Mouse (Mus musculus) CH12.LX (cell line): ENCODE data around the gene Eif1. TPM values are rescaled to one million over a fixed set of nuclear protein-coding genes. Genes with fewer than 3 reads are reported as not detected.

Experiments
- DNase-seq: peaks from one replicate; pipeline ENCODE4 v3.0.0-alpha.2; 2013; ENCODE audit errors: extremely low read depth
- H3K27ac ChIP-seq: 2 replicates; pipeline ENCODE4 v1.5.1; 2012; ENCODE audit warnings: low read depth, mild to moderate bottlenecking, control low read depth, moderate library complexity; ENCODE audit not compliant: insufficient read depth
- H3K27me3 ChIP-seq: replicated peaks from 2 replicates; pipeline ENCODE3; 2012; ENCODE audit warnings: inconsistent platforms
- H3K36me3 ChIP-seq, 2 experiments: replicated peaks in 1 of 2; 2 replicates each; pipeline versions ENCODE3 to v1.6.1; 2012; ENCODE audit warnings: inconsistent platforms in 1 of 2, low read length in 1 of 2, mild to moderate bottlenecking in 1 of 2, mixed read lengths in 1 of 2, moderate library complexity in 1 of 2; ENCODE audit not compliant: control insufficient read depth in 1 of 2, insufficient read depth in 1 of 2
- H3K4me1 ChIP-seq, 2 experiments: 2 replicates each; pipeline ENCODE4 v1.6.1; 2012; ENCODE audit warnings: inconsistent platforms in 1 of 2, moderate library complexity in 1 of 2; ENCODE audit not compliant: insufficient read depth in 2 of 2, control insufficient read depth in 1 of 2
- H3K4me2 ChIP-seq: 2 replicates; pipeline ENCODE4 v1.6.1; 2012; ENCODE audit warnings: low read depth, mild to moderate bottlenecking, control low read depth; ENCODE audit not compliant: poor library complexity, insufficient read depth, severe bottlenecking
- H3K4me3 ChIP-seq, 3 experiments: fragments of 150-350 bp in 1 of 3; sonication (generic) in 1 of 3; replicated peaks in 1 of 3; 2 replicates each; pipeline versions ENCODE3 to v1.5.1; 2011 to 2012; ENCODE audit warnings: low read depth in 2 of 3, low read length in 2 of 3, mild to moderate bottlenecking in 2 of 3, moderate library complexity in 2 of 3, control low read depth in 1 of 3, improper control_type of control experiment in 1 of 3, inconsistent platforms in 1 of 3, mixed read lengths in 1 of 3; ENCODE audit not compliant: poor library complexity in 1 of 3
- H3K79me2 ChIP-seq: replicated peaks from 2 replicates; pipeline ENCODE4 v1.6.1; 2012; ENCODE audit warnings: mild to moderate bottlenecking, moderate library complexity; ENCODE audit not compliant: control insufficient read depth, poor library complexity, insufficient read depth, severe bottlenecking; ENCODE audit errors: extremely low read depth
- H3K9ac ChIP-seq: 2 replicates; pipeline ENCODE4 v1.6.1; 2012; ENCODE audit warnings: low read depth, mild to moderate bottlenecking, control low read depth, moderate library complexity; ENCODE audit not compliant: insufficient read depth
- H3K9me3 ChIP-seq: replicated peaks from 2 replicates; pipeline ENCODE3; 2012; ENCODE audit warnings: low read length, inconsistent platforms, mixed read lengths
- BHLHE40 ChIP-seq: IDR thresholded peaks from 2 replicates; pipeline ENCODE4 v1.6.1; 2011; ENCODE audit warnings: mild to moderate bottlenecking, low read depth, low read length, improper control_type of control experiment
- CHD1 ChIP-seq: IDR thresholded peaks from 2 replicates; pipeline ENCODE4 v1.6.1; 2012; ENCODE audit warnings: low read depth, low read length, improper control_type of control experiment, inconsistent platforms
- CHD2 ChIP-seq: IDR thresholded peaks from 2 replicates; pipeline ENCODE4 v1.6.1; 2011; ENCODE audit warnings: low read length, improper control_type of control experiment
- CTCF ChIP-seq, 2 experiments: IDR thresholded peaks in 1 of 2; conservative IDR thresholded peaks in 1 of 2; 2 replicates each; pipeline ENCODE4 v1.5.1; 2011 to 2012; ENCODE audit warnings: low read depth in 2 of 2, low read length in 2 of 2, improper control_type of control experiment in 1 of 2, inconsistent platforms in 1 of 2, mild to moderate bottlenecking in 1 of 2, moderate library complexity in 1 of 2
- ELF1 ChIP-seq: IDR thresholded peaks from 2 replicates; pipeline ENCODE4 v1.6.1; 2014; ENCODE audit warnings: low read depth, mild to moderate bottlenecking, inconsistent platforms, low read length, improper control_type of control experiment
- EP300 ChIP-seq: IDR thresholded peaks from 2 replicates; pipeline ENCODE4 v1.6.1; 2011; ENCODE audit warnings: low read length, improper control_type of control experiment
- ETS1 ChIP-seq: conservative IDR thresholded peaks from 2 replicates; pipeline ENCODE4 v1.6.1; 2012; ENCODE audit warnings: low read depth, mild to moderate bottlenecking, inconsistent platforms, low read length, improper control_type of control experiment, moderate library complexity
- GABPA ChIP-seq: IDR thresholded peaks from 2 replicates; pipeline ENCODE4 v1.6.1; 2012; ENCODE audit warnings: low read depth, low read length, improper control_type of control experiment, inconsistent platforms; ENCODE audit not compliant: insufficient replicate concordance
- JUN ChIP-seq: IDR thresholded peaks from 2 replicates; pipeline ENCODE4 v1.6.1; 2011; ENCODE audit warnings: low read depth, mild to moderate bottlenecking, low read length, improper control_type of control experiment, moderate library complexity; ENCODE audit not compliant: insufficient read depth
- JUND ChIP-seq: conservative IDR thresholded peaks from 2 replicates; pipeline ENCODE4 v1.6.1; 2011; ENCODE audit warnings: low read depth, low read length, improper control_type of control experiment
- KAT2A ChIP-seq: IDR thresholded peaks from 2 replicates; pipeline ENCODE4 v1.6.1; 2012; ENCODE audit warnings: low read length, improper control_type of control experiment, inconsistent platforms; ENCODE audit not compliant: insufficient replicate concordance
- MEF2A ChIP-seq: IDR thresholded peaks from 2 replicates; pipeline ENCODE4 v1.6.1; 2014; ENCODE audit warnings: low read depth, mild to moderate bottlenecking, inconsistent platforms, low read length, improper control_type of control experiment, borderline replicate concordance
- MXI1 ChIP-seq: IDR thresholded peaks from 2 replicates; pipeline ENCODE4 v1.6.1; 2011; ENCODE audit warnings: mild to moderate bottlenecking, low read depth, low read length, improper control_type of control experiment
- MYC ChIP-seq: IDR thresholded peaks from 2 replicates; pipeline ENCODE4 v1.6.1; 2011; ENCODE audit warnings: low read depth, mild to moderate bottlenecking, improper control_type of control experiment, low read length
- NELFE ChIP-seq: IDR thresholded peaks from 2 replicates; pipeline ENCODE4 v1.6.1; 2011; ENCODE audit warnings: low read depth, low read length, improper control_type of control experiment
- PAX5 ChIP-seq: IDR thresholded peaks from 2 replicates; pipeline ENCODE4 v1.6.1; 2012; ENCODE audit warnings: low read length, inconsistent platforms, mixed read lengths
- POLR2A ChIP-seq: IDR thresholded peaks from 2 replicates; pipeline ENCODE4 v1.6.1; 2011; ENCODE audit warnings: low read depth, mild to moderate bottlenecking, improper control_type of control experiment, low read length
- RAD21 ChIP-seq: IDR thresholded peaks from 2 replicates; pipeline ENCODE4 v1.6.1; 2011; ENCODE audit warnings: low read depth, mild to moderate bottlenecking, low read length, improper control_type of control experiment, moderate library complexity
- RCOR1 ChIP-seq: conservative IDR thresholded peaks from 2 replicates; pipeline ENCODE4 v1.6.1; 2012; ENCODE audit warnings: low read depth, mild to moderate bottlenecking, inconsistent platforms, low read length, improper control_type of control experiment
- SIN3A ChIP-seq: IDR thresholded peaks from 2 replicates; pipeline ENCODE4 v1.6.1; 2012; ENCODE audit warnings: low read length, improper control_type of control experiment, inconsistent platforms
- SMC3 ChIP-seq: IDR thresholded peaks from 2 replicates; pipeline ENCODE4 v1.6.1; 2011; ENCODE audit warnings: low read depth, low read length, improper control_type of control experiment
- TBP ChIP-seq: conservative IDR thresholded peaks from 2 replicates; pipeline ENCODE4 v1.6.1; 2011; ENCODE audit warnings: low read depth, low read length, improper control_type of control experiment
- UBTF ChIP-seq: IDR thresholded peaks from 2 replicates; pipeline ENCODE4 v1.6.1; 2012; ENCODE audit warnings: low read depth, mild to moderate bottlenecking, inconsistent platforms, low read length, improper control_type of control experiment, moderate library complexity
- USF1 ChIP-seq: IDR thresholded peaks from 2 replicates; pipeline ENCODE4 v1.6.1; 2014; ENCODE audit warnings: low read depth, mild to moderate bottlenecking, inconsistent platforms, low read length, improper control_type of control experiment
- USF2 ChIP-seq: conservative IDR thresholded peaks from 2 replicates; pipeline ENCODE4 v1.6.1; 2011; ENCODE audit warnings: low read depth, low read length, improper control_type of control experiment
- ZC3H11A ChIP-seq: IDR thresholded peaks from 2 replicates; pipeline ENCODE4 v1.6.1; 2012; ENCODE audit warnings: low read depth, mild to moderate bottlenecking, inconsistent platforms, low read length, improper control_type of control experiment
- ZMIZ1 ChIP-seq: IDR thresholded peaks from 2 replicates; pipeline ENCODE4 v1.6.1; 2012; ENCODE audit warnings: low read depth, mild to moderate bottlenecking, inconsistent platforms, low read length, improper control_type of control experiment
- ZNF384 ChIP-seq: IDR thresholded peaks from 2 replicates; pipeline ENCODE4 v1.6.1; 2012; ENCODE audit warnings: low read depth, low read length, improper control_type of control experiment, inconsistent platforms
- dilution Hi-C: fragments of 300-500 bp; cut with MboI; formaldehyde crosslinking; loops from 2 replicates; pipeline ENCODE4 v1.14.3; 2020; ENCODE audit warnings: low sequenced_read_pairs; ENCODE audit not compliant: extremely low pct_unique_long_range_greater_than_20kb, extremely low pct_ligation_motif_present
- in situ Hi-C: fragments of 300-500 bp; cut with MboI; formaldehyde crosslinking; loops from 3 replicates; pipeline ENCODE4 v1.14.3; 2019; ENCODE audit warnings: low sequenced_read_pairs, low pct_ligation_motif_present, low pct_unique_long_range_greater_than_20kb, mixed read lengths
- polyA plus RNA-seq: library from polyadenylated mRNA; unstranded; fragments of >175 nt; gene quantifications from 2 replicates; pipeline ENCODE4 v1.2.1, GENCODE M21; 2012; ENCODE audit warnings: low read depth; ENCODE audit not compliant: insufficient read length
- total RNA-seq, 2 experiments: library from RNA; depleted of rRNA; stranded (reverse); fragments of 300-350 nt in 1 of 2; fragments of >200 nt in 1 of 2; gene quantifications; 2 replicates each; pipeline ENCODE4 v1.2.3; 2012 to 2014

Eif1 gene
- total and polyA plus RNA-seq, 3 experiments = 249 to 989 (median 406) TPM

DNA sequence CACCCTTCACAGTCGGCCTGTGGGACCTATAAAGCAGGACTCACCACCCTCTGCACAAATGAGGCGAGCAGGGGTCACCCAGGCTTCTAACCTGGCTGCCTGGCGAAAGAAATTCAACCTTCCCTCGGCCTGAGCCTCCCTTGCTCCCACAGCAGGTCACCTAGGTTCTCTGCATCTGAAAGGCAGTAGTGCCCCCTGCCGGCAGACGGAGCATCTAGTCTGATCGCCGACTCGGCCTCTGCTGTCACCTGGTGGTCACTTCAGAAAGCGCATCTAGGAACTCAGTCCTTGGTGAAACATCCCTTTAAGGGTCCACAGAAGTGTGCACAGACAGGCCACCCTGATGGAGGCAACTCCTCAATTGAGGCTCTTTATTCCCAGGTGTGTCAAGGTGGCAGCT is 24.4 kb upstream of the Eif1 start (continued):
- TF ChIP-seq JUND (peak; percentile 41; the same call in 1 of the 2 replicates), POLR2A (no peak), KAT2A (no peak), GABPA (no peak), MXI1 (no peak), MYC (no peak), ZNF384 (peak; percentile 21; the same call in 1 of the 2 replicates), EP300 (no peak), PAX5 (no peak), ZC3H11A (peak; percentile 49; the same call in 1 of the 2 replicates)

DNA sequence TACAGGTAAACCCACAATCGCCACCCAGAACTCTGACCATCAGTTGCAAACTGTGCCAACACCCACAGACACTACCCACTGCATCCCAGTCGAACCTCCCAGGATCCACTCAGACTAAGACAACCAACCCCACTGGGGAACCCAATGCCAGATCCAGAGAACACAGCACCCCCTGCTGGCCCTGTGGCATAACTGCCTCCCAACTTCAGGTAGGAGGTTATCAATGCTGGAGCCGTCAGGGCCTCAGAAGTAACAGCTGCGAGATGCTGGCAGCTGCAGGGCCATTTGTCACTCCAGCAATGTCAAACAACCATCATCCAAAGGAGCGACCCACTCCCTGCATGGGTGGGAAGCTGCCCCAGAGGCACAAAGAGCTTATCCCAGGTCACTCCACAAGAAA is 21.9 kb upstream of the Eif1 start:
- no peak for TF ChIP-seq ETS1
- no peak for TF ChIP-seq BHLHE40
- TF ChIP-seq JUND = no peak
- TF ChIP-seq USF1 = no peak
- TF ChIP-seq UBTF = no peak
- peak; percentile 67 to 72 for TF ChIP-seq CTCF (conservative IDR thresholded peaks at IDR 0.05 in 1 of 2, IDR thresholded peaks at IDR 0.05 in 1 of 2; ENCODE audit: low read depth in 2 of 2, low read length in 2 of 2)
- no peak for TF ChIP-seq MYC
- no peak for TF ChIP-seq TBP
- no peak overlapping the region for H3K4me3 ChIP-seq
- dilution Hi-C loops = no loop called here
- no peak for DNase-seq
- H3K36me3 ChIP-seq = no peaks in the 10 kb centered on the region
- H3K27me3 ChIP-seq = peaks cover 71% of the 10 kb centered on the region
- peaks cover under 1 to 5% of the 10 kb centered on the region in 2 experiments; a peak in 2 of 4 replicates for H3K4me1 ChIP-seq
- no peaks in the 10 kb centered on the region for H3K79me2 ChIP-seq
- no peak overlapping the region for H3K4me2 ChIP-seq
- H3K9me3 ChIP-seq = no peaks in the 10 kb centered on the region
- H3K9ac ChIP-seq = no peak overlapping the region
- no peak overlapping the region for H3K27ac ChIP-seq
- in situ Hi-C loops = loop anchor here (10.0 to 25.0 kb wide), 3 partner anchors 560 to 910 kb away; partner anchors contain the start of genes Gm14180 and Krt10

DNA sequence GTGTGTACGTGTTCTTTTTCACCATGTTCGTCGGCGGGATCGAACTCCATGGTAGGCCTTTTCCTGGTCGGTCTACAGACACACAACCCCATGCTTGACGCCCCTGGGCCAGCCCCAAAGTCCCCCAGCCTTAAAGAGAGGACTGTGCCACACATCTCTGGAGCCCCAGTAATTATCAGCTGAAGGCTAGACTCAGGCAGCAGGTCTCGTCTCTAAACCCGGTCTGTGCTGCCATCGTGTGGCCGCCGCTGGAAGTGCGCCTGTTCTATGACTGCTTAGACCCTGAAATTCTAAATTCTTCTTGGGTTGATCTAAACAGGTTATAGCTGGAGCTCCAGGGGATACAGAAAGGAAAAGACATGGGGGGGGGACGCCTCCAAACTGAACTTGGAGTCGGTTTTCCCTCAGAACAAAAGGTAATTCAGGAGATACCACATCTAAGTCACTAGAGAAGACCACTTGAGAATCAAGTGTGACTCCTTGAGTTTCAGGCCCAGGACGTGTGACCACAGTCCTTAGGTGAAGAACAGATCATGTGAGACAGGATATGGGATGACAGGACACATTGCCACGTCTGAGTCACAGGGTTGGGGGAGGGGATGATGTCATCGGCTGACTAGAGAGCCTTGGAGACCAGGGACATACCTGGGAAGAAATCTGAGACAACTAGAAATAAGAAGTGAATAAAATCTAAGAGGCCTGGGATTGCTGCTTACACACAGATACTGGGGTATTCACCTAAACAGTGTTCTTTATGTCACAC is 21.2 kb upstream of the Eif1 start:
- Histone ChIP-seq H3K27ac (no peak overlapping the region), H3K9ac (no peak overlapping the region), H3K27me3 (peaks cover 71% of the 10 kb centered on the region), H3K79me2 (no peaks in the 10 kb centered on the region), H3K36me3 (no peaks in the 10 kb centered on the region), H3K9me3 (peaks cover 3% of the 10 kb centered on the region), H3K4me3 (no peak overlapping the region), H3K4me1 (0 out of 4 replicates have a peak, but pooled peaks cover 0 to 2% of the 10 kb centered on the region in 2 experiments), H3K4me2 (no peak overlapping the region)
- dilution Hi-C loops (no loop called here), in situ Hi-C loops (loop anchor here (10.0 to 25.0 kb wide), 3 partner anchors 561 to 911 kb away; partner anchors contain the start of genes Gm14180 and Krt10)
- DNase-seq = peak; percentile 79
- no peak for TF ChIP-seq ZMIZ1
- no peak for TF ChIP-seq ELF1
- no peak for TF ChIP-seq CHD2
- no peak for TF ChIP-seq UBTF
- no peak for TF ChIP-seq TBP
- no peak for TF ChIP-seq JUN
- TF ChIP-seq ZNF384 = no peak
- no peak for TF ChIP-seq USF2
- peak; percentile 89 for TF ChIP-seq RAD21
- no peak for TF ChIP-seq MEF2A
- no peak for TF ChIP-seq PAX5
- TF ChIP-seq GABPA = no peak
- TF ChIP-seq NELFE = peak; percentile 49; the same call in 1 of the 2 replicates
- TF ChIP-seq CTCF (conservative IDR thresholded peaks at IDR 0.05 in 1 of 2, IDR thresholded peaks at IDR 0.05 in 1 of 2; ENCODE audit: low read depth in 2 of 2, low read length in 2 of 2) = peak; percentile 76 to 96
- TF ChIP-seq RCOR1 = no peak
- TF ChIP-seq SIN3A = no peak
- no peak for TF ChIP-seq USF1
- TF ChIP-seq MXI1 = no peak
- TF ChIP-seq BHLHE40 = 0 out of 2 replicates have a peak, but pooled peaks have one; percentile 32
- peak; percentile 67 for TF ChIP-seq SMC3
- TF ChIP-seq CHD1 = no peak
